Mouse (Mus musculus): ENCODE measurements around the gene P2ry12.

The P2ry12 gene

DNA sequence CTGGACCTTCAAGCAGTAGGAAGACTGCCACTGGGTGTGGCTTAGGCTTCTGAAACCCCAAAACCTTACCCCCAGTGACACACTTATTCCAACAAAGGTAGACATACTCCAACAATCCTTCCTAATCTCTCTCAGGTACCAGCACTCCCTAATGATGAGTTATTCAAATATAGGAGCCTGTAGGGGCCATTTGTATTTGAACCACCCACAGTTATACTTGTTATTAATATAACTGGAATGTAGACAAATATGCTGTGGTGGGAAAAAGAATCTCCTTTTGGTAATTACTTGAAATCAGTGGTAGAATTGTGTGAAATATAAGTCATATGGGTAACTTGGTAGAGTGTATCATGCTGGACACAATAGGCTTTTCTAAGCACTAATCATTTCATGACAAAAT is 15.9 kb upstream of the P2ry12 start:
- Histone ChIP-seq H3K9me3 (ENCODE audit: low read length) (no peaks in the 10 kb centered on the region), H3K4me1 (replicated peaks; ENCODE audit: low read depth, low read length) (0 out of 2 replicates have a peak, but pooled peaks cover 3% of the 10 kb centered on the region), H3K36me3 (ENCODE audit: insufficient read depth, low read length) (no peaks in the 10 kb centered on the region), H3K4me3 (replicated peaks; ENCODE audit: low read length) (no peak overlapping the region), H3K27me3 (ENCODE audit: insufficient read depth, low read length) (no peaks in the 10 kb centered on the region)
- TF ChIP-seq NANOG (IDR thresholded peaks at IDR 0.05; ENCODE audit: borderline replicate concordance, low read length) (no peak), CTCF (conservative IDR thresholded peaks at IDR 0.05; ENCODE audit: low read length) (no peak), POU5F1 (IDR thresholded peaks at IDR 0.05; ENCODE audit: borderline replicate concordance, low read length) (no peak)

DNA sequence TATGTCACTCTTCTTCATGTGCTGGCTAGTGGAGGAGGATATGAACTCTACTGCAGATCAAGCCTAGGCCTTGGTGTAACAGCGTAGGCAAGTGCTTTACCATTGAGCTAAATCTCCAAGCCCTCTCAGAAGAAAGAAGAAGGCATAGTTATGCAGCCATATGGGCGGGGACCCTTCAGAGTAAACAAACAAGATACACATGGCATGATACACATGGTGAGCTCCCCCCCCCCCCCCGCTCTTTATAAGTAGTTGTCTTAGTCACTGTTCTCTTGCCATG is 15.5 kb upstream of the P2ry12 start:
- Histone ChIP-seq H3K9me3 (ENCODE audit: low read length) (no peaks in the 10 kb centered on the region), H3K4me1 (replicated peaks; ENCODE audit: low read depth, low read length) (0 out of 2 replicates have a peak, but pooled peaks cover 3% of the 10 kb centered on the region), H3K27me3 (ENCODE audit: insufficient read depth, low read length) (no peaks in the 10 kb centered on the region), H3K36me3 (ENCODE audit: insufficient read depth, low read length) (no peaks in the 10 kb centered on the region), H3K4me3 (replicated peaks; ENCODE audit: low read length) (no peak overlapping the region)
- TF ChIP-seq NANOG (IDR thresholded peaks at IDR 0.05; ENCODE audit: borderline replicate concordance, low read length) (no peak), POU5F1 (IDR thresholded peaks at IDR 0.05; ENCODE audit: borderline replicate concordance, low read length) (no peak), CTCF (conservative IDR thresholded peaks at IDR 0.05; ENCODE audit: low read length) (no peak)

DNA sequence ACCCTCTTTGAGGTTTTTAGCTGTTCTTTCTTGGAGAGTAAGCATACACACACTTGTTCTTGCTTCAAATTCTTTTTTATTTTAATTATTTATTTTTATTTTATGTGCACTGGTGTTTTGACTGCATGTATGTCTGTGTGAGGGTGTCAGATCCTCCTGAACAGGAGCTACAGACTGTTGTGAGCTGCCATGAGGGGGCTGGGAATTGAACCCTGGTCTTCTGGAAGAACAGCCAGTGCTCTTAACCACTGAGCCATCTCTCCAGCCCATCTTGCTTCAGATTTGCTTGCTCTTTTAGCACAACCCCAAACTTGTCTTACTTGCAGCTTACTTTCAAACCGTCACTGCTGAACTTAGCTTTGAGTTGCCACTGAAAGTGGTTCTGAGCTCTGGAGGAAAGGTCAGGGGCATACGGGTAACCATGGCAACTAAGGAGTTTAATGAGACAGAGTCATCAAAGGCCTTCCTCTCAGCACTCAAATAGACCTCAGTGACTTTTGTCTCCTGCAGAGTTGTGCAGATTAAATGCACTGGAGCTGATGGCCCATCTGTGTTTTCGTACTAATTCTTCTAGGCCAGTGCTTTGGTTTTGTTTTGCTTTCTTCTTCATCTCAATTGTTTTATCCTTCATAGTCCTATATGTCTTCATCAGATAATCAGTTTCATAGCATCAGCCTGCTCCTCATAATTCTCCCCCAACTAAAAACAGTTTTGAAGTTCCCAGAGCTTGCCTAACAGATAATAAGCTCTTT is 15.0 kb upstream of the P2ry12 start:
- TF ChIP-seq NANOG (IDR thresholded peaks at IDR 0.05; ENCODE audit: borderline replicate concordance, low read length), result 0 out of 2 replicates have a peak, but pooled peaks have one; percentile 12
- no peak for TF ChIP-seq CTCF (conservative IDR thresholded peaks at IDR 0.05; ENCODE audit: low read length)
- Histone ChIP-seq H3K9me3 (ENCODE audit: low read length) (no peaks in the 10 kb centered on the region), H3K4me3 (replicated peaks; ENCODE audit: low read length) (no peak overlapping the region), H3K36me3 (ENCODE audit: insufficient read depth, low read length) (no peaks in the 10 kb centered on the region), H3K27me3 (ENCODE audit: insufficient read depth, low read length) (no peaks in the 10 kb centered on the region), H3K4me1 (replicated peaks; ENCODE audit: low read depth, low read length) (0 out of 2 replicates have a peak, but pooled peaks cover 3% of the 10 kb centered on the region)

DNA sequence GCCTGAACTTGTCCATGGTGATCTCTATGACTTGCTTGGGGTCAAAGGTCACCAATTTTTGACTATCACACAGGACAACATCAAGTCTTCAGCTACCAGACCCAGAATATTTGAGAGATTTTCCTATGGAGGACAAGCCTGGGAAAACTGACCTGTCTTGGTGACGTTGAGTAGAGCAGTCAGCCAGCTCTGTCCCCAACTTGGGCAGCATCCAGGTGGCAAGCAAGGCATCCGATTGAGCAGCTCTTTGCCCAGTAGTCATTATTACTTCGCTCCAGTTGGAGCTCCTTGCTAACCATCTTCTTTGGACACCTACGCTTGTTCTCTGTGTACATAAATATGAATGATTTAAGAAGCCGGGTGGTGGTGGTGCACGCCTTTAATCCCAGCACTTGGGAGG is 8.1 kb upstream of the P2ry12 start:
- no peaks in the 10 kb centered on the region for H3K36me3 ChIP-seq (ENCODE audit: insufficient read depth, low read length)
- no peak for TF ChIP-seq POU5F1 (IDR thresholded peaks at IDR 0.05; ENCODE audit: borderline replicate concordance, low read length)
- no peak for TF ChIP-seq NANOG (IDR thresholded peaks at IDR 0.05; ENCODE audit: borderline replicate concordance, low read length)
- TF ChIP-seq CTCF (conservative IDR thresholded peaks at IDR 0.05; ENCODE audit: low read length), result no peak
- no peaks in the 10 kb centered on the region for H3K9me3 ChIP-seq (ENCODE audit: low read length)

DNA sequence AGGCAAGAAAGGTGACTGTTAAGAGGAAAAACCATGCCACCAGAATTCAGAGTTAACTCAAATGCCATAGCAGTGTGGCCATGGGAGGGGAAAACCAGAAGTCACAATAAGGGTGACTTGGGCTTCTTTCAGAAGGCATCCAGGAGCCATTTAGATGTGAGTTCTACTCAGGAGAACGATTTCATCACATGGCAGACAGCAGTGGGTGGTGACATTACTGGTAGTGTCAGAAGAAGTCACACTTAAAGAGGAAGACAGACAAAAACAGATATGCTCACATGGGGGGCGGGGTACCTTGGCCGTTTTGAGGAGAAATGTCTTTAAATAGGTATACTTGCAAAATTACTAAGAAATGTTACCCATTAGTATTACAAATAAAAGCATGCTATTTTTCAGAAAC is 1.3 kb upstream of the P2ry12 start:
- Histone ChIP-seq H3K27me3 (ENCODE audit: insufficient read depth, low read length) (no peaks in the 10 kb centered on the region), H3K4me3 (replicated peaks; ENCODE audit: low read length) (no peak overlapping the region), H3K36me3 (ENCODE audit: insufficient read depth, low read length) (no peaks in the 10 kb centered on the region), H3K9me3 (ENCODE audit: low read length) (no peaks in the 10 kb centered on the region), H3K4me1 (replicated peaks; ENCODE audit: low read depth, low read length) (peaks cover 19% of the 10 kb centered on the region)
- no peak for TF ChIP-seq NANOG (IDR thresholded peaks at IDR 0.05; ENCODE audit: borderline replicate concordance, low read length)
- no peak for TF ChIP-seq CTCF (conservative IDR thresholded peaks at IDR 0.05; ENCODE audit: low read length)
- no peak for TF ChIP-seq POU5F1 (IDR thresholded peaks at IDR 0.05; ENCODE audit: borderline replicate concordance, low read length)

More for the DNA sequence above, 8.1 kb upstream of the P2ry12 start:
- H3K4me3 ChIP-seq (replicated peaks; ENCODE audit: low read length), result no peak overlapping the region
- H3K4me1 ChIP-seq (replicated peaks; ENCODE audit: low read depth, low read length), result peaks cover 10% of the 10 kb centered on the region
- no peaks in the 10 kb centered on the region for H3K27me3 ChIP-seq (ENCODE audit: insufficient read depth, low read length)

DNA sequence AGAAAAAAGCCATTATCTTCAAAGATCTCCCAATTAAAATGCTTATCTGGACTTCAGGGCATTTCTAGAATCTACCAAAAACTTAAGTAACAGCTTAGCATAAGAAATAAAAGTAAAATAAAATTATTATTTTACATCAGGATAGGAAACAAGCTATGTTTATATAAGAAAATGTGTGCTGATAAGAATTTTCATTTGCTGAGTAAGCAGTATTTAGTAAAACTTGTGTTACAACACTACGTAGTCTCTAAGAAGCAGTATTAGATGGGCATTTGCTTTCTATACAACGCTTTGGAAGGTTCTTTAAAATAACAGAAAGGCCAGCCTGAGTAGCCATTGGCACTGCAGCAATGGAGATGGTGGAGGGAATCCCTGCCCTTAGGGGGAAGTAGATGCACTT is 746 bp upstream of the P2ry12 start:
- Histone ChIP-seq H3K4me1 (replicated peaks; ENCODE audit: low read depth, low read length) (peaks cover 19% of the 10 kb centered on the region), H3K27me3 (ENCODE audit: insufficient read depth, low read length) (no peaks in the 10 kb centered on the region), H3K36me3 (ENCODE audit: insufficient read depth, low read length) (no peaks in the 10 kb centered on the region), H3K4me3 (replicated peaks; ENCODE audit: low read length) (no peak overlapping the region), H3K9me3 (ENCODE audit: low read length) (no peaks in the 10 kb centered on the region)
- TF ChIP-seq POU5F1 (IDR thresholded peaks at IDR 0.05; ENCODE audit: borderline replicate concordance, low read length), result no peak
- no peak for TF ChIP-seq CTCF (conservative IDR thresholded peaks at IDR 0.05; ENCODE audit: low read length)
- no peak for TF ChIP-seq NANOG (IDR thresholded peaks at IDR 0.05; ENCODE audit: borderline replicate concordance, low read length)

DNA sequence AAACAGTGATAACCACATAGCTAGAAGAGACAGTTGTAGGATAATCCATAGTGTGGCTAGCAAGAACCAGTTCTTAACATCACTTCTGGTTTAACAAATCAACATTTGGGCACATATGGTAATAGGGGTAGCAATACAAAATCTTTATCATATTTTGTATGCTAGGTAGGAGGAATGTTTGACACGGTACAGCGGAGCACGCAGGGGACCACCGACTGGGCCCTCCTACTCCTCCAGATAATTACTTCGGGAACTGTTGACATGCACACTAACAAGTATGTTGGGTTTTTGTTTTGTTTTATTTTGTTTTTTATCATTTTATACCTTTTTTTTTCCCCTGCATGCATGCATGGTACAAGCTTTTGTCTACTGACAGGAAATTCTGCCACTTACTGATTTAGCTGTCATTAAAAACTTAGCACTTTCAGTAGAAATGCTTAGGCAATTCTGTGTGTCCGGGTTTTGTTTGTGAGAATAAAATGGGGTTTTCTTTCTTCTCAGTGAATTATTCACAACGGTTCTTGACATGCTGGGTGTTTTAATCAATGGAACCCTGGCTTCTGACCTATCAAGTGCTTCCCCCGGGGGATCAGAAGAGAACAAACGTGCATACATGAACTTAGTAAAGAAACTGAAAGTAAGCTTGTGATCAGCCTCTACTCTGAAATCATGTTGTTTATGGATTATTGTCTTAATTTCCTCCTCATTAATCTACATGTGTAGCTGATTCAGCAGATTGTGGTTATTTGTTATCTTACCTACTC is 780 bp downstream of the P2ry12 start:
- H3K4me3 ChIP-seq (replicated peaks; ENCODE audit: low read length), result no peak overlapping the region
- H3K36me3 ChIP-seq (ENCODE audit: insufficient read depth, low read length), result no peaks in the 10 kb centered on the region
- H3K27me3 ChIP-seq (ENCODE audit: insufficient read depth, low read length), result no peaks in the 10 kb centered on the region
- H3K4me1 ChIP-seq (replicated peaks; ENCODE audit: low read depth, low read length), result peaks cover 19% of the 10 kb centered on the region
- no peaks in the 10 kb centered on the region for H3K9me3 ChIP-seq (ENCODE audit: low read length)
- TF ChIP-seq CTCF (conservative IDR thresholded peaks at IDR 0.05; ENCODE audit: low read length) (no peak), POU5F1 (IDR thresholded peaks at IDR 0.05; ENCODE audit: borderline replicate concordance, low read length) (no peak), NANOG (IDR thresholded peaks at IDR 0.05; ENCODE audit: borderline replicate concordance, low read length) (no peak)

DNA sequence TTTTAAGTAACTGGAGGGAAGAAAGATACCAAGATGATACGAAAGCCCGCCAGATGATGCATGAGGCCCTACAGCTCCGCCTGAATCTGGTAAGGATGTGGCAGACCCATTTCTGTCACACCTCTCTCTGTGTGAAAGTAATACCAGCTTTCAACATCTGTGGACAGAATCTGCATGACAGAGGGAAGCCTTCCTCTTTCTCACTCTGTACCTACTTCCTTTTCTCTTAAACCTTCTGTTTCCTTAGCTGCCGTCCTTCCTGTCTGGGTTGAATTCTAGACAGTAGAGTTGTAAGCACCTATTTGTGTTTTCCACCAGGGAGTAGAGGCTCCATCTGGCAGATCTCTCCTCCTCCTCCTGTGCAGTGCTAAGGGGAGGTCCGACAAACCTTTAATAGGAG is 1.9 kb downstream of the P2ry12 start:
- Histone ChIP-seq H3K4me3 (replicated peaks; ENCODE audit: low read length) (no peak overlapping the region), H3K4me1 (replicated peaks; ENCODE audit: low read depth, low read length) (peaks cover 19% of the 10 kb centered on the region), H3K27me3 (ENCODE audit: insufficient read depth, low read length) (no peaks in the 10 kb centered on the region), H3K9me3 (ENCODE audit: low read length) (no peaks in the 10 kb centered on the region), H3K36me3 (ENCODE audit: insufficient read depth, low read length) (no peaks in the 10 kb centered on the region)
- TF ChIP-seq CTCF (conservative IDR thresholded peaks at IDR 0.05; ENCODE audit: low read length) (no peak), POU5F1 (IDR thresholded peaks at IDR 0.05; ENCODE audit: borderline replicate concordance, low read length) (no peak), NANOG (IDR thresholded peaks at IDR 0.05; ENCODE audit: borderline replicate concordance, low read length) (no peak)

All from E14TG2a.4 (cell line).